Mouse (Mus musculus) limb, embryonic 13.5 days (tissue): ENCODE results near the gene Prkacb. TPM values are rescaled to one million over a fixed set of nuclear protein-coding genes. Genes with fewer than 3 reads are reported as not detected.
A peak's percentile ranks its signal among the peaks of the same experiment; 100 is the strongest.
"Not testable (repeated sequence)": the region's sequence is repeated elsewhere in the genome, so short reads cannot be mapped to it uniquely, and the experiment has no call there.

ENCODE experiments used
- ATAC-seq: fragments of 200-750 bp; cut with Nextera tagmentation; 2 replicates; pipeline ENCODE4 v1.8.0; 2017; ENCODE audit warnings: low read depth, moderate number of reproducible peaks, moderate TSS enrichment; ENCODE audit not compliant: low FRiP score
- H3K27ac ChIP-seq: fragments of 300-500 bp; sonication (generic); 2 replicates; pipeline ENCODE4 v1.5.1; 2015; ENCODE audit warnings: inconsistent platforms, mild to moderate bottlenecking, moderate library complexity
- H3K27me3 ChIP-seq: fragments of 300-500 bp; sonication (generic); 2 replicates; pipeline ENCODE4 v1.6.1; 2015; ENCODE audit warnings: mild to moderate bottlenecking, inconsistent platforms
- H3K36me3 ChIP-seq: fragments of 300-500 bp; sonication (generic); 2 replicates; pipeline ENCODE4 v1.6.1; 2015; ENCODE audit warnings: inconsistent platforms, mild to moderate bottlenecking, moderate library complexity
- H3K4me1 ChIP-seq: fragments of 300-500 bp; sonication (generic); 2 replicates; pipeline ENCODE4 v1.6.1; 2015; ENCODE audit warnings: inconsistent platforms
- H3K4me2 ChIP-seq: fragments of 300-500 bp; sonication (generic); replicated peaks from 2 replicates; pipeline ENCODE4 v1.6.1; 2015; ENCODE audit warnings: inconsistent platforms, mild to moderate bottlenecking, moderate library complexity
- H3K4me3 ChIP-seq: fragments of 300-500 bp; sonication (generic); 2 replicates; pipeline ENCODE4 v1.5.1; 2015; ENCODE audit warnings: moderate library complexity, mild to moderate bottlenecking, inconsistent platforms
- H3K9ac ChIP-seq: fragments of 300-500 bp; sonication (generic); 2 replicates; pipeline ENCODE4 v1.6.1; 2015; ENCODE audit warnings: mild to moderate bottlenecking, inconsistent platforms
- H3K9me3 ChIP-seq: fragments of 300-500 bp; sonication (generic); 2 replicates; pipeline ENCODE4 v1.6.1; 2016; ENCODE audit warnings: inconsistent platforms
- WGBS: fragments of 180-500 bp; shearing (Covaris S2); methylation state at CpG from one replicate; pipeline ENCODE4 v1.1.7; 2015; 5-methylcytosine and 5-hydroxymethylcytosine counted together
- polyA plus RNA-seq: library from polyadenylated mRNA; unstranded; fragments of >200 nt; fragmentation: Nextera tagmentation; extraction: Ambion mirVana; gene quantifications from 2 replicates; pipeline ENCODE4 v1.2.1, GENCODE M21; 2015

Prkacb gene
- polyA plus RNA-seq, 1 experiment from 2014 or later: 77.2 TPM

DNA sequence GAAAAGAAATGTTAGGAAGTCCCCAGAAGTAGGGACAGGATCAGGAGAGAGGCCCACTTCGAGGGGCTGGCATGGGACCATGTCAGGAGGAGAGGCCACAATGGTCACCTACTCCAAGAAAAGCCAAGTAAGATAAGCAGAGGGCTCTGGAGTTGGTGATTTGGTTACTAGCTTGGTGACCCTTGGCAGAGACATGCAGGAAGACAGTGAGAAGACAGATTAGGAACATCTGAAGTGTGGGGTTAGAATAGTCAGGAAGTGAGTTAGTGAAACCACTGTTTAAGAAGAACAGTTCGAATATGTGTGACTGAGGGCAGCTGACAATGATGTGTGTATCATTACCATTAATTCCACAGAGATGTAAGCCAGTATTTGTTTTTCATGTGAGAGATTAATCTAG, 58.5 kb downstream of the Prkacb start:
- Histone ChIP-seq H3K36me3 (peaks cover 42% of the 10 kb centered on the region), H3K27ac (no peak overlapping the region), H3K9me3 (no peaks in the 10 kb centered on the region), H3K9ac (no peak overlapping the region), H3K4me3 (no peak overlapping the region), H3K4me2 (no peak overlapping the region), H3K4me1 (no peaks in the 10 kb centered on the region), H3K27me3 (no peaks in the 10 kb centered on the region)
- whole genome bisulfite sequencing: 90% methylated on average over 2 of the region's 2 CpGs
- ATAC-seq: no peak

DNA sequence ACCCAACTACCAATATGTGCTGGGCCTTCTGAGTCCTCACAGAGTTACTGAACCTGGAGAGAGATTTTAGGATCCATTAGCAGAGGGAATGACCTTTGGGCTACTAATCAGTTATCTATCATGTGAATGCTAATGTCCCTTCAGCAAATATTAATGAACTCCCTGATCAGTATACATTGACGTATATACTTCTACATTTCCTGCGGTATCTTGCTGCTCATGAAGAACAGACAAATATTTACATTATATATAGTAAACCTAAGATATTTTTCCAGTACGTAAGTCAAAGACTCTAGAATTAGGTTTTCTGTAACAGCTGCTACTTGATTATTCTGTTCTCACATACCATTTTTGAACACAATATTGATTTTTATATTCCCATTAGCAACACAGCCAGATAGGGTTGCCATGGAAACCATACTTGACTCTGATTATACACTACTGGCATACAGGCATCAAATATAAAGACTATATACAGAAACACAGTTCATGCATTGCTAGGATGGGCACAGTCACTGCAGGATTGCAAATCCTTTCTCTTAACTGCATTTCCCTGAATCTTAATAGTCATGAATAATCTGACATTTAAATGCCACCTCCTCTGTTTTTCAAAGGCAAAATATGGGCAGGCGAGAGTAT, 71.1 kb downstream of the Prkacb start:
- no peak overlapping the region for H3K27ac ChIP-seq

DNA sequence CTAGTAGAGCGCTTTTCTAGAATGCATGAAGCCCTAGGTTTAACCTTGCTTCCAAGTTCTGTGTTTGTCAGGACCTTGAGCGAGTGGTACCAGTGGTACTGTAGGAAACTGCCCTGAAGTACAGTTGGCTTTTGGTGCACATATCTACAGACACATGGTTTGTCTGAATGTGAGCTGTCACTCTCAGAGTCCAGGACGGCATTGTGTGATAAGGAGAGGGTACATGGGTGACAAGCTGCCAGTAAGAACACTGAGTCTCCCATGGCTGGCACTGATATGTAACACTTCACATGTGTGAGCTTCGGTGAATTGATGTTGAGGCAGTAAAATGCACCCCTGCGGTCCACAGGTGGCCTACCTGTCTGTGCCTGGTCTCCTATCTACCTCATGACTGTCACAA, 71.6 kb downstream of the Prkacb start:
- no peak overlapping the region for H3K4me2 ChIP-seq
- no peak for ATAC-seq
- no peaks in the 10 kb centered on the region for H3K27me3 ChIP-seq
- no peak overlapping the region for H3K9ac ChIP-seq
- H3K27ac ChIP-seq: no peak overlapping the region
- 96% methylated on average over 5 of the region's 5 CpGs for WGBS
- peaks cover 62% of the 10 kb centered on the region for H3K36me3 ChIP-seq
- H3K4me1 ChIP-seq: peaks cover under 1% of the 10 kb centered on the region
- no peaks in the 10 kb centered on the region for H3K9me3 ChIP-seq
- H3K4me3 ChIP-seq: no peak overlapping the region

More for the DNA sequence above, 71.1 kb downstream of the Prkacb start:
- Histone ChIP-seq H3K4me3 (no peak overlapping the region), H3K27me3 (no peaks in the 10 kb centered on the region), H3K9ac (no peak overlapping the region), H3K36me3 (peaks cover 65% of the 10 kb centered on the region), H3K9me3 (no peaks in the 10 kb centered on the region), H3K4me1 (no peaks in the 10 kb centered on the region), H3K4me2 (no peak overlapping the region)
- ATAC-seq: no peak
- WGBS: 93% methylated on average over 4 of the region's 4 CpGs

DNA sequence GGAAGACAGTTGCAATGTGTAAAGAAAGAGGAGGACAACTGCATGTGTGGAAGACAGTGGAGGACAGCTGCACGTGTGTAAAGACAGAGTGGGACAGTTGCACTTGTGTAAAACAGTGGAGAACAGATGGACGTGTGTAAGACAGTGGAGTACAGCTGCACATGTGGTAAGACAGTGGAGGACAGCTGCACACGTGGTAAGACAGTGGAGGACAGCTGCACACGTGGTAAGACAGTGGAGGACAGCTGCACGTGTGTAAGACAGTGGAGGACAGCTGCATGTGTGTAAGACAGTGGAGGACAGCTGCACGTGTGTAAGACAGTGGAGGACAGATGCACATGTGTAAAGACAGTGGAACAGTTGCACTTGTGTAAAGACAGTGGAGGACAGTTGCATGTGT, 76.6 kb downstream of the Prkacb start:
- H3K36me3 ChIP-seq: peaks cover 55% of the 10 kb centered on the region

DNA sequence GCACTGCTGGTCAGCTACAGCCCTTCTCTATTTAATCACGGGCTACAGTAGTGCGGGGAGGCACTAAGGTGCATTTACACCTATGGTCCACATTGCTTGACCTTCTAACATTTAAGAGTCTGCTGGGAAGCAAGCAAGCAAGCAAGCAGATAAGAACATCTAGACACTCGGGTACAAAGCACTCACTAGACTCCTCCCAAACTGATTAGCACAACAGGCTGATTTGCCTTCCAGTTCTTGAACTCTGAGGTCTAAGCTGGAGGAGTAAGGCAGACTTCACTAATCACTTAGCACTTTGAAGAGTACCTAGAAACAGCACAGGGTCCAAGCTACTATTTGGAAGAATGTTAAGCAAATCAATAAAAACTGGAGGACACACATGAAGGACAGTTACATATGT, 77.1 kb downstream of the Prkacb start:
- Histone ChIP-seq H3K36me3 (peaks cover 52% of the 10 kb centered on the region), H3K4me1 (peaks cover 13% of the 10 kb centered on the region), H3K27me3 (no peaks in the 10 kb centered on the region), H3K9me3 (no peaks in the 10 kb centered on the region), H3K9ac (no peak overlapping the region), H3K27ac (peak overlapping the region; percentile 48), H3K4me3 (no peak overlapping the region), H3K4me2 (peak overlapping the region; percentile 27; the same call in 1 of the 2 replicates)
- 63% methylated on average over 3 of the region's 3 CpGs for WGBS
- ATAC-seq: 0 out of 2 replicates have a peak, but pooled peaks have one; percentile 24

More for the DNA sequence above, 76.6 kb downstream of the Prkacb start:
- H3K4me1 ChIP-seq: peaks cover 13% of the 10 kb centered on the region
- H3K4me3 ChIP-seq, H3K9ac ChIP-seq, H3K27me3 ChIP-seq, H3K9me3 ChIP-seq, ATAC-seq, H3K4me2 ChIP-seq: not testable (repeated sequence)
- H3K27ac ChIP-seq: peak overlapping the region; percentile 48
- 86% methylated on average over 6 of the region's 6 CpGs for WGBS

DNA sequence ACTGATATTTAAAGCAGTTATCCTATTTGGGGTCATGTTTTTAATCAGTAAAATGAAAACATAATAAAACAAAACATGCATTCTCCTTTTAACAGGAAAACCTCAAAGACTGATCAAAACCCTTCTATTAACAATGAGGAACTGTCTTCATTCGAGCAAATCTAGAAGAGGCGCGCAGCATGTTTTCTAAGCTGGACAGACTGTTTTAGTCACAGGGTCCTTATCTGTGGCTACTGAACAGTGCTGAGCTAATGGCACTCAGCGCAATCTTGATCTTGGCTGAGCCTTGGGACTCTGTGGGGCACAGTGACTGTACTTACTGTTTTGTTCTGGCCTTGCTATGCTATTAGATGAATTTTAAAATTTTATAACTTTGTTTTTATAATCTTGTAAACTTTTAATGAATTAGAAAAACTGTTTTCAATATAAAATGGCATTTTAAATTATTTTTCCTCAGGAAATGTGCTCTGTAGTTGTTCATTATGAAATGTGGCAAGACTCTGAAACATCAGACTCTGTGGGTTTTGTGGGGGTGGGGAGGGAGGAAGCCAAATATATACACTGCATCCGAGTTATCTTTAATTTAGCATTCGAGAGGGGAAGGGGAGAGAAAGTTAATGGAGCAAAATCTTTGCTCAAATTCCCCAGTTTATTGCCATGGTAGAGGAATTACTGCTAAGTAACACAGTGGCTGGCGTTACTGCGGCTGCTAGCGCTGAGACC, 77.7 kb downstream of the Prkacb start:
- Histone ChIP-seq H3K9ac (no peak overlapping the region), H3K4me2 (0 out of 2 replicates have a peak overlapping the region, but pooled peaks have one; percentile 27), H3K4me3 (no peak overlapping the region), H3K27me3 (no peaks in the 10 kb centered on the region), H3K36me3 (peaks cover 51% of the 10 kb centered on the region), H3K9me3 (no peaks in the 10 kb centered on the region), H3K27ac (peak overlapping the region; percentile 48; the same call in 1 of the 2 replicates), H3K4me1 (peaks cover 13% of the 10 kb centered on the region)
- ATAC-seq: peak; percentile 40; the same call in 1 of the 2 replicates
- 67% methylated on average over 9 of the region's 9 CpGs for WGBS

DNA sequence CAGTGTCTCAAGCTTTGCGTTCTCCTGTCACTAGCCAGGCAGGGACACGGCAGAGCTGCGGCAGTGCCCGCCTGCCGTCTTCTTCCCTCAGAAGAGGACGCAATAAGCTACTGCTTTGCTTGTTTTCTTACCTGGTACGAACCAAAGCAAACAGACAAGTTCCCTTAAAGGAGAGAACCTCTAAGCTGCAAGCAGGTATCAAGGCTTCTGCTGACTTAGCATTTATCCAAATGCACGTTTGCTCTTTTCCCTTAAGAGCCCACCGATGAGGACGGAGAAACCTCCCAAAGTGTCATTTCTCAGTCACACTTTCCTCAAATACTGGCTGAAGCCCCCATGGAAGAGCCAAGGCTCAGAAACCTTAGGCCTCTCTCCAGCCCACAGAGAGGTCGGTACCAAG, 81.3 kb downstream of the Prkacb start:
- no peak overlapping the region for H3K4me2 ChIP-seq
- peaks cover 1% of the 10 kb centered on the region for H3K9me3 ChIP-seq
- no peak overlapping the region for H3K27ac ChIP-seq
- H3K27me3 ChIP-seq: no peaks in the 10 kb centered on the region
- no peak overlapping the region for H3K4me3 ChIP-seq
- ATAC-seq: no peak
- peaks cover 56% of the 10 kb centered on the region for H3K36me3 ChIP-seq
- H3K9ac ChIP-seq: no peak overlapping the region
- peaks cover 13% of the 10 kb centered on the region for H3K4me1 ChIP-seq
- WGBS: 96% methylated on average over 11 of the region's 11 CpGs

DNA sequence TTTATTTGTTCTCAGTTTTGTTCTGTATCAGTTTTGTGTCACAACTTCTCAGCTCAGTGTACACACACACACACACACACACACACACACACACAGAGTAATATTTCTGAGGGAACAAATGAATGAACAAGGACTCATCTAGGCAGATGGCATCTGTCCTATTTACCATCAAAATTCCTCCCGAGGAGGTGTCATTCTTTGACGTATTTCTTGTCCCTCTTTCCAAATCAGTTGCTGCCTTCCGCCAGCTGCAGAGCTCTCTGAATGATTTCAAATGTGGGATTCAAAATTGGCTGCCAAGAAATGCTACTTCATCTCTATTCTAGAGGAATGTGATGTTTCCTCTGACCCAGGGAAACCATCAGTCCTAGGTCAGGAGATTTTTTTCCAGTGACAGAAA, 89.8 kb downstream of the Prkacb start:
- Histone ChIP-seq H3K27ac (no peak overlapping the region), H3K9ac (no peak overlapping the region), H3K9me3 (peaks cover 9% of the 10 kb centered on the region), H3K4me2 (no peak overlapping the region), H3K4me1 (no peaks in the 10 kb centered on the region), H3K27me3 (no peaks in the 10 kb centered on the region), H3K4me3 (no peak overlapping the region), H3K36me3 (peaks cover 27% of the 10 kb centered on the region)
- 65% methylated on average over 3 of the region's 3 CpGs for WGBS
- no peak for ATAC-seq

DNA sequence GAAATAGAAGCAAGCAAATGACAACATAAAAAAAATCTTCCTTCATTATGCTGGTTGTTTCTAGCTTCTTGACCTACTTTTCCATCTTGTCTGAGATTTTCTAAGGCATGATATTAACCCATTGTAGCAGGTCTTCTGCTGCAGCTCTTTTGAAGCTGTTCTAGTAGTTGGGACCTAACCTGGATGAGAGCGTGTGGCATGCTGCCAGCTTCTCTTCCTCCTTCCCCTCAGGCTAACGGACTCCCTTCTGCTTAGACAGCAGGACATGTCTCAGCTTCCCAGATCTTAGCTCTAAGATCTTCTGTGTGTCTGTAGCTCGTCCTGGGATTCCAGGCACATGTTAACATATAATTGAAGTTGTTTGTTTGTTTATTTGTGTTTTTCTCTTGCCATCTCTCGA, 93.1 kb downstream of the Prkacb start:
- H3K4me3 ChIP-seq: no peak overlapping the region
- H3K9me3 ChIP-seq: no peaks in the 10 kb centered on the region
- H3K9ac ChIP-seq: no peak overlapping the region
- H3K27ac ChIP-seq: no peak overlapping the region
- H3K4me1 ChIP-seq: no peaks in the 10 kb centered on the region
- no peak for ATAC-seq
- no peaks in the 10 kb centered on the region for H3K27me3 ChIP-seq
- no peaks in the 10 kb centered on the region for H3K36me3 ChIP-seq
- H3K4me2 ChIP-seq: no peak overlapping the region
- WGBS: 63% methylated on average over 4 of the region's 4 CpGs

DNA sequence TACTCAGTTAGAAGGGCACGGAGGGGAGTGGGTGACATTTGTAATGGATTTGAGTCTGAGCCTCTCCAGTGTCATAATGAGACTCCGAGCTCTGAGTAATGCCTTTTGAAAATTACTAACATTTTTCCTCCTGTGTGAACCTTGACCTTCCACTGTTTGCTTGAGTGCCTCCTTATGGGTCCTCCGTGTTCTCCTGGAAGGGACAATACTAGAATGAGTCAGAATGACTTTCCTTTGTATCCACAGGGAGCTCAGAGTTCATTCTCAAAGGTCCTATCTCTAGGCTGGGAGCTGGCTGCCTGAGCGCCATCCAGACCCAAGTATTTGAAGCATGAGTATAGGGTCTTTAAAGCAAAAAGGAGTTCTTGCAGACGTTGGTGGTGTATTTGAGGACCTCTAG, 94.5 kb downstream of the Prkacb start:
- Histone ChIP-seq H3K27me3 (no peaks in the 10 kb centered on the region), H3K9me3 (no peaks in the 10 kb centered on the region), H3K4me3 (no peak overlapping the region), H3K36me3 (no peaks in the 10 kb centered on the region), H3K4me1 (no peaks in the 10 kb centered on the region), H3K9ac (no peak overlapping the region), H3K27ac (no peak overlapping the region), H3K4me2 (no peak overlapping the region)
- WGBS: 76% methylated on average over 5 of the region's 5 CpGs
- no peak for ATAC-seq

DNA sequence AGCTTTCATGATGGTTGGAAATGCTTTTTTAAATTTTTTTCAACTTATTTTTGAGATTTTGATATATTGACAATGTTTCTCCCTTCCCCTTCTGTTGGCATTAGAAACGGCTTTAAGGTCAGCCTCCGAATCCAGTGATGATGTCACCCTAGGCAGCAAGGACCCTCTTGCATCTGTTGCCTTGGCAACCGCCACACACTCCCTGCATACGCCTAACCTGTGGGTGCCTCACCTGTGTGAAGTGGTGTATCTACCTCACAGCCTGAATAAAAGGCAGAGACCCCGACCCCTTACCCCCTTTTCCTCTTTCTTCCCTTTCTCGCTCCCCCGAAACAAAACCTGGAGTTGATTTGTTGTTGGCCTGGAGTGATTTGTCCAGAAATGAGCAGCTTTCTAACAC, 100.5 kb downstream of the Prkacb start:
- no peaks in the 10 kb centered on the region for H3K9me3 ChIP-seq
- no peak overlapping the region for H3K9ac ChIP-seq
- H3K4me2 ChIP-seq: no peak overlapping the region
- H3K27ac ChIP-seq: no peak overlapping the region
- H3K27me3 ChIP-seq: no peaks in the 10 kb centered on the region
- H3K4me3 ChIP-seq: no peak overlapping the region
- no peak for ATAC-seq
- H3K36me3 ChIP-seq: no peaks in the 10 kb centered on the region
- 74% methylated on average over 7 of the region's 7 CpGs for WGBS
- peaks cover 4% of the 10 kb centered on the region; the same call in 1 of the 2 replicates for H3K4me1 ChIP-seq

DNA sequence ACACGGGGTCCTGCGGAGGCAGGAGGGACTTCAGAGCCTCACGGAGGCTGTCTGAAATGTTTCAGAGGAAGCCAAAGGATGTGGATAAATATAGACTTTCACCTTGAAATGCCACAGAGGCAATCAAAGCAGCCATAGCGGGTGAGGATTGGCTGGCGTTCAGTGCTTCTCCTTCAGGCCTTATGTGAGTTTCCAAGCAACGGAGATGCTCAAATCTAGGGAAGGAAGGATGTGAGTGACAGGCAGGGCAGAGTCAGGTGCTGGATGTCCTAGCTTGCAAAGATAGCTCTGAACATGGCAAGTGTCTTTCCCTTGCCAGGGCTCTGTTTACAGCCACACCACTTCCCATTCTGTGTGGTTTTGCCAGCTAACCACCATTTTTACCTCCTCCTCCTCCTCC, 101.2 kb downstream of the Prkacb start:
- H3K27ac ChIP-seq: no peak overlapping the region
- no peak overlapping the region for H3K9ac ChIP-seq
- no peak overlapping the region for H3K4me3 ChIP-seq
- peaks cover 4% of the 10 kb centered on the region; the same call in 1 of the 2 replicates for H3K4me1 ChIP-seq
- H3K27me3 ChIP-seq: no peaks in the 10 kb centered on the region
- H3K4me2 ChIP-seq: no peak overlapping the region
- H3K36me3 ChIP-seq: no peaks in the 10 kb centered on the region
- WGBS: 71% methylated on average over 6 of the region's 6 CpGs
- H3K9me3 ChIP-seq: no peaks in the 10 kb centered on the region
- ATAC-seq: no peak
